Mouse (Mus musculus): ENCODE results near the gene Shkbp1.
A peak's percentile ranks its signal among the peaks of the same experiment; 100 is the strongest.

The Shkbp1 gene

GRCm38 (mm10) chr7:27366082-27366844, 10.4 kb upstream of the Shkbp1 start:
- DNase-seq (ENCODE audit: low spot score), result no peak

- no peak for DNase-seq (ENCODE audit: low spot score)
Observed at GRCm38 (mm10) chr7:27364379-27364778, 8.6 kb upstream of the Shkbp1 start.

- DNase-seq (ENCODE audit: low spot score), result peak; percentile 99
Observed at GRCm38 (mm10) chr7:27361283-27361946, 5.6 kb upstream of the Shkbp1 start.

- DNase-seq (ENCODE audit: low spot score), result no peak
Observed at GRCm38 (mm10) chr7:27360749-27361148, 4.9 kb upstream of the Shkbp1 start.

GRCm38 (mm10) chr7:27359706-27360358, 4.0 kb upstream of the Shkbp1 start:
- no peak for DNase-seq (ENCODE audit: low spot score)

GRCm38 (mm10) chr7:27359162-27359561, 3.3 kb upstream of the Shkbp1 start:
- no peak for DNase-seq (ENCODE audit: low spot score)

GRCm38 (mm10) chr7:27357595-27357978, 1.8 kb upstream of the Shkbp1 start:
- DNase-seq (ENCODE audit: low spot score), result no peak

- no peak for DNase-seq (ENCODE audit: low spot score)
Observed at GRCm38 (mm10) chr7:27356861-27357594, 1.2 kb upstream of the Shkbp1 start, which contains the start of gene Gm20479. TSS of gene Gm20479 (minus strand) at chr7:27357419.

- DNase-seq (ENCODE audit: low spot score), result no peak
Observed at GRCm38 (mm10) chr7:27356248-27356647, 429 bp upstream of the Shkbp1 start.

GRCm38 (mm10) chr7:27355261-27355660, 558 bp downstream of the Shkbp1 start:
- DNase-seq (ENCODE audit: low spot score), result no peak

GRCm38 (mm10) chr7:27354783-27355182, 1.0 kb downstream of the Shkbp1 start:
- no peak for DNase-seq (ENCODE audit: low spot score)

GRCm38 (mm10) chr7:27354144-27354543, 1.7 kb downstream of the Shkbp1 start:
- no peak for DNase-seq (ENCODE audit: low spot score)

- DNase-seq (ENCODE audit: low spot score), result no peak
Observed at GRCm38 (mm10) chr7:27345444-27345843, 10.4 kb downstream of the Shkbp1 start.

GRCm38 (mm10) chr7:27342595-27342994, 13.2 kb downstream of the Shkbp1 start:
- DNase-seq (ENCODE audit: low spot score), result no peak

- peak; percentile 70 for DNase-seq (ENCODE audit: low spot score)
Observed at GRCm38 (mm10) chr7:27339519-27339918, 16.3 kb downstream of the Shkbp1 start.

- DNase-seq (ENCODE audit: low spot score), result no peak
Observed at GRCm38 (mm10) chr7:27339114-27339513, 16.7 kb downstream of the Shkbp1 start.

- no peak for DNase-seq (ENCODE audit: low spot score)
Observed at GRCm38 (mm10) chr7:27337175-27337853, 18.5 kb downstream of the Shkbp1 start, which contains the start of gene Ltbp4. TSS of gene Ltbp4 (minus strand) at chr7:27337692.

GRCm38 (mm10) chr7:27335928-27336823, 19.6 kb downstream of the Shkbp1 start:
- peak; percentile 83 for DNase-seq (ENCODE audit: low spot score)

- no peak for DNase-seq (ENCODE audit: low spot score)
Observed at GRCm38 (mm10) chr7:27335011-27335720, 20.7 kb downstream of the Shkbp1 start.

- no peak for DNase-seq (ENCODE audit: low spot score)
Observed at GRCm38 (mm10) chr7:27334405-27334911, 21.4 kb downstream of the Shkbp1 start.
